Mouse (Mus musculus) fat pad, adult 2 months (tissue): ENCODE data around the gene Bckdk.

Source experiments
- DNase-seq: peaks from one replicate; pipeline ENCODE4 v3.0.0-alpha.2; 2011; ENCODE audit warnings: low read depth, low spot score; ENCODE audit errors: extremely low read depth

The Bckdk gene

GRCm38 (mm10) chr7:127903971-127904796 lies at the start of gene Bckdk:
Gene Bckdk, plus strand, starts transcription at chr7:127904082.
- DNase-seq: no peak

GRCm38 (mm10) chr7:127858258-127858657 lies 45.6 kb upstream of the Bckdk start:
- no peak for DNase-seq

- DNase-seq: no peak
Observed at GRCm38 (mm10) chr7:127866434-127866833, 37.4 kb upstream of the Bckdk start.

GRCm38 (mm10) chr7:127867641-127868040 lies 36.2 kb upstream of the Bckdk start:
- no peak for DNase-seq

- no peak for DNase-seq
Observed at GRCm38 (mm10) chr7:127869149-127869810, 34.6 kb upstream of the Bckdk start.

- DNase-seq: no peak
Observed at GRCm38 (mm10) chr7:127870136-127870821, 33.6 kb upstream of the Bckdk start.

GRCm38 (mm10) chr7:127874812-127875626 lies 28.9 kb upstream of the Bckdk start:
- no peak for DNase-seq

- DNase-seq: no peak
Observed at GRCm38 (mm10) chr7:127875627-127876001, 28.3 kb upstream of the Bckdk start.

- no peak for DNase-seq
Observed at GRCm38 (mm10) chr7:127876041-127876466, 27.8 kb upstream of the Bckdk start, which contains the start of gene Zfp646. Gene Zfp646, plus strand, starts transcription at chr7:127876221.

GRCm38 (mm10) chr7:127876467-127877348 lies 27.2 kb upstream of the Bckdk start, which contains the start of gene Zfp668:
Gene Zfp668, minus strand, starts transcription at chr7:127876828.
- peak; percentile 52 for DNase-seq

- DNase-seq: no peak
Observed at GRCm38 (mm10) chr7:127879301-127879700, 24.6 kb upstream of the Bckdk start.

GRCm38 (mm10) chr7:127880431-127880830 lies 23.5 kb upstream of the Bckdk start:
- DNase-seq: no peak

- DNase-seq: no peak
Observed at GRCm38 (mm10) chr7:127885951-127886350, 17.9 kb upstream of the Bckdk start.

GRCm38 (mm10) chr7:127886551-127886950 lies 17.3 kb upstream of the Bckdk start:
- DNase-seq: no peak

- no peak for DNase-seq
Observed at GRCm38 (mm10) chr7:127887191-127887590, 16.7 kb upstream of the Bckdk start.

GRCm38 (mm10) chr7:127887781-127888180 lies 16.1 kb upstream of the Bckdk start:
- DNase-seq: no peak

- no peak for DNase-seq
Observed at GRCm38 (mm10) chr7:127888821-127889220, 15.1 kb upstream of the Bckdk start.

- no peak for DNase-seq
Observed at GRCm38 (mm10) chr7:127890798-127891197, 13.1 kb upstream of the Bckdk start, which contains the start of gene Prss53. Gene Prss53, minus strand, starts transcription at chr7:127890970.

- no peak for DNase-seq
Observed at GRCm38 (mm10) chr7:127894480-127894879, 9.4 kb upstream of the Bckdk start.

GRCm38 (mm10) chr7:127895442-127895841 lies 8.4 kb upstream of the Bckdk start, which contains the start of the genes Gm21974 and Vkorc1:
Gene Gm21974, minus strand, starts transcription at chr7:127895454.
Gene Vkorc1, minus strand, starts transcription at chr7:127895617.
- DNase-seq: no peak
